Mouse (Mus musculus) midbrain, embryonic 10.5 days (tissue): ENCODE measurements around the gene Sema6d. TPM values are rescaled to one million over a fixed set of nuclear protein-coding genes. Genes with fewer than 3 reads are reported as not detected.

Source experiments
- DNase-seq: peaks from one replicate; pipeline ENCODE4 v3.0.0-alpha.2; 2017; ENCODE audit warnings: low spot score
- H3K27ac ChIP-seq: fragments of 300-500 bp; sonication (generic); replicated peaks from 2 replicates; pipeline ENCODE4 v1.5.1; 2016; ENCODE audit warnings: mild to moderate bottlenecking
- H3K27me3 ChIP-seq: fragments of 300-500 bp; sonication (generic); 2 replicates; pipeline ENCODE4 v1.6.1; 2016; ENCODE audit warnings: low read depth, mild to moderate bottlenecking; ENCODE audit not compliant: poor library complexity, severe bottlenecking
- H3K36me3 ChIP-seq: fragments of 300-500 bp; sonication (generic); 2 replicates; pipeline ENCODE4 v1.6.1; 2016; ENCODE audit warnings: mild to moderate bottlenecking, moderate library complexity
- H3K4me1 ChIP-seq: fragments of 300-500 bp; sonication (generic); 2 replicates; pipeline ENCODE4 v1.6.1; 2016
- H3K4me3 ChIP-seq: fragments of 300-500 bp; sonication (generic); 2 replicates; pipeline ENCODE4 v1.5.1; 2016; ENCODE audit warnings: mild to moderate bottlenecking, moderate library complexity
- H3K9me3 ChIP-seq: fragments of 300-500 bp; sonication (generic); replicated peaks from 2 replicates; pipeline ENCODE4 v1.6.1; 2016; ENCODE audit warnings: mild to moderate bottlenecking
- WGBS: fragments of 180-500 bp; shearing (Covaris S2); methylation state at CpG from one replicate; pipeline ENCODE4 v1.1.7; 2016; 5-methylcytosine and 5-hydroxymethylcytosine counted together
- polyA plus RNA-seq: library from polyadenylated mRNA; unstranded; fragments of >200 nt; fragmentation: Nextera tagmentation; extraction: Ambion mirVana; gene quantifications from 2 replicates; pipeline ENCODE4 v1.2.1, GENCODE M21; 2016

Sema6d gene
- polyA plus RNA-seq, 1 experiment from 2014 or later: 7.7 TPM

GRCm38 (mm10) chr2:124621972-124622621, 532.3 kb downstream of the Sema6d start:
- Histone ChIP-seq H3K27ac (no peak overlapping the region), H3K4me3 (no peak overlapping the region), H3K4me1 (no peaks in the 10 kb centered on the region), H3K27me3 (no peaks in the 10 kb centered on the region), H3K9me3 (no peaks in the 10 kb centered on the region), H3K36me3 (no peaks in the 10 kb centered on the region)
- DNase-seq: no peak
- WGBS: 93% methylated on average over 6 of the region's 6 CpGs

GRCm38 (mm10) chr2:124624247-124624929, 534.6 kb downstream of the Sema6d start:
- DNase-seq: no peak
- no peaks in the 10 kb centered on the region for H3K9me3 ChIP-seq
- WGBS: 94% methylated on average over 10 of the region's 10 CpGs
- H3K27me3 ChIP-seq: no peaks in the 10 kb centered on the region
- H3K27ac ChIP-seq: no peak overlapping the region
- no peaks in the 10 kb centered on the region for H3K36me3 ChIP-seq
- H3K4me1 ChIP-seq: peaks cover 6% of the 10 kb centered on the region; the same call in 1 of the 2 replicates
- no peak overlapping the region for H3K4me3 ChIP-seq

GRCm38 (mm10) chr2:124626425-124626824, 536.7 kb downstream of the Sema6d start:
- Histone ChIP-seq H3K36me3 (no peaks in the 10 kb centered on the region), H3K9me3 (no peaks in the 10 kb centered on the region), H3K27ac (no peak overlapping the region), H3K4me1 (peaks cover 6% of the 10 kb centered on the region; the same call in 1 of the 2 replicates), H3K4me3 (no peak overlapping the region), H3K27me3 (no peaks in the 10 kb centered on the region)
- WGBS: 85% methylated on average over 7 of the region's 7 CpGs
- no peak for DNase-seq

GRCm38 (mm10) chr2:124627664-124628063, 537.9 kb downstream of the Sema6d start:
- no peak for DNase-seq
- no peaks in the 10 kb centered on the region for H3K27me3 ChIP-seq
- H3K36me3 ChIP-seq: no peaks in the 10 kb centered on the region
- no peaks in the 10 kb centered on the region for H3K9me3 ChIP-seq
- peaks cover 6% of the 10 kb centered on the region; the same call in 1 of the 2 replicates for H3K4me1 ChIP-seq
- H3K27ac ChIP-seq: no peak overlapping the region
- no peak overlapping the region for H3K4me3 ChIP-seq
- WGBS: 76% methylated on average over 5 of the region's 5 CpGs

GRCm38 (mm10) chr2:124628701-124629100, 538.9 kb downstream of the Sema6d start:
- Histone ChIP-seq H3K27ac (no peak overlapping the region), H3K36me3 (no peaks in the 10 kb centered on the region), H3K4me3 (no peak overlapping the region), H3K4me1 (peaks cover 8% of the 10 kb centered on the region; the same call in 1 of the 2 replicates), H3K9me3 (no peaks in the 10 kb centered on the region), H3K27me3 (no peaks in the 10 kb centered on the region)
- DNase-seq: no peak
- WGBS: 90% methylated on average over 7 of the region's 7 CpGs

GRCm38 (mm10) chr2:124634400-124634998, 544.7 kb downstream of the Sema6d start:
- 88% methylated on average over 7 of the region's 7 CpGs for WGBS
- H3K9me3 ChIP-seq: no peaks in the 10 kb centered on the region
- H3K4me3 ChIP-seq: no peak overlapping the region
- no peak overlapping the region for H3K27ac ChIP-seq
- no peaks in the 10 kb centered on the region for H3K27me3 ChIP-seq
- DNase-seq: no peak
- peaks cover 49% of the 10 kb centered on the region for H3K4me1 ChIP-seq
- no peaks in the 10 kb centered on the region for H3K36me3 ChIP-seq

- H3K27me3 ChIP-seq: no peaks in the 10 kb centered on the region
- H3K36me3 ChIP-seq: no peaks in the 10 kb centered on the region
- 40% methylated on average over 8 of the region's 8 CpGs for WGBS
- H3K9me3 ChIP-seq: no peaks in the 10 kb centered on the region
- H3K4me1 ChIP-seq: peaks cover 57% of the 10 kb centered on the region
- H3K27ac ChIP-seq: 0 out of 2 replicates have a peak overlapping the region, but pooled peaks have one; percentile 47
- H3K4me3 ChIP-seq: no peak overlapping the region
- no peak for DNase-seq
Measured at GRCm38 (mm10) chr2:124635271-124635865, 545.6 kb downstream of the Sema6d start.

- no peak for DNase-seq
- peaks cover 67% of the 10 kb centered on the region for H3K4me1 ChIP-seq
- H3K27ac ChIP-seq: no peak overlapping the region
- no peaks in the 10 kb centered on the region for H3K36me3 ChIP-seq
- WGBS: 38% methylated on average over 4 of the region's 4 CpGs
- H3K9me3 ChIP-seq: no peaks in the 10 kb centered on the region
- H3K27me3 ChIP-seq: no peaks in the 10 kb centered on the region
- H3K4me3 ChIP-seq: no peak overlapping the region
Measured at GRCm38 (mm10) chr2:124637080-124637479, 547.3 kb downstream of the Sema6d start.

- no peaks in the 10 kb centered on the region for H3K27me3 ChIP-seq
- WGBS: 43% methylated on average over 5 of the region's 5 CpGs
- peak overlapping the region; percentile 52; the same call in 1 of the 2 replicates for H3K27ac ChIP-seq
- DNase-seq: peak; percentile 35
- H3K36me3 ChIP-seq: no peaks in the 10 kb centered on the region
- H3K4me1 ChIP-seq: peaks cover 61% of the 10 kb centered on the region
- no peaks in the 10 kb centered on the region for H3K9me3 ChIP-seq
- no peak overlapping the region for H3K4me3 ChIP-seq
Measured at GRCm38 (mm10) chr2:124639221-124639963, 549.6 kb downstream of the Sema6d start.

- Histone ChIP-seq H3K4me3 (no peak overlapping the region), H3K36me3 (no peaks in the 10 kb centered on the region), H3K27me3 (no peaks in the 10 kb centered on the region), H3K9me3 (no peaks in the 10 kb centered on the region), H3K4me1 (peaks cover 53% of the 10 kb centered on the region), H3K27ac (peak overlapping the region; percentile 33; the same call in 1 of the 2 replicates)
- 42% methylated on average over 6 of the region's 6 CpGs for WGBS
- no peak for DNase-seq
Measured at GRCm38 (mm10) chr2:124640500-124641193, 550.9 kb downstream of the Sema6d start.

GRCm38 (mm10) chr2:124641194-124641558, 551.4 kb downstream of the Sema6d start:
- no peak for DNase-seq
- Histone ChIP-seq H3K36me3 (no peaks in the 10 kb centered on the region), H3K27me3 (no peaks in the 10 kb centered on the region), H3K9me3 (no peaks in the 10 kb centered on the region), H3K4me3 (no peak overlapping the region), H3K4me1 (peaks cover 48% of the 10 kb centered on the region), H3K27ac (no peak overlapping the region)
- 35% methylated on average over 5 of the region's 5 CpGs for WGBS

GRCm38 (mm10) chr2:124642131-124642530, 552.4 kb downstream of the Sema6d start:
- WGBS: 76% methylated on average over 3 of the region's 3 CpGs
- H3K36me3 ChIP-seq: no peaks in the 10 kb centered on the region
- H3K27me3 ChIP-seq: no peaks in the 10 kb centered on the region
- peaks cover 39% of the 10 kb centered on the region for H3K4me1 ChIP-seq
- no peaks in the 10 kb centered on the region for H3K9me3 ChIP-seq
- H3K27ac ChIP-seq: no peak overlapping the region
- DNase-seq: no peak
- H3K4me3 ChIP-seq: no peak overlapping the region
